Comparison of ENCODE assay signal across 8 mouse cellular contexts in genomic region chr14:52118823-52119608, GRCm38 (mm10). TPM values are rescaled to one million over a fixed set of nuclear protein-coding genes. Genes with fewer than 3 reads are reported as not detected.
A peak's percentile ranks its signal among the peaks of the same experiment; 100 is the strongest.
DNase-seq lines count a peak whose midpoint lies in the region; ATAC-seq and TF ChIP-seq lines count a peak whose summit lies in the region.

No protein-coding gene starts in this region.

- H3K27me3 ChIP-seq in E14TG2a.4 (ENCODE audit: insufficient read depth, low read length): no peaks in the 10 kb centered on the region
- H3K27me3 ChIP-seq in forebrain, embryonic 11.5 days (ENCODE audit: control insufficient read depth, insufficient read depth, low read length): no peaks in the 10 kb centered on the region
- H3K27me3 ChIP-seq in neural tube, embryonic 14.5 days (ENCODE audit: control insufficient read depth, insufficient read depth, low read length): no peaks in the 10 kb centered on the region

- H3K9ac ChIP-seq in forebrain, embryonic 11.5 days (ENCODE audit: low read length): peak overlapping the region; percentile 78
- H3K9ac ChIP-seq in neural tube, embryonic 14.5 days (replicated peaks; ENCODE audit: low read depth, low read length): peak overlapping the region; percentile 74

- no peaks in the 10 kb centered on the region for H3K36me3 ChIP-seq in E14TG2a.4 (ENCODE audit: insufficient read depth, low read length)
- H3K36me3 ChIP-seq in forebrain, embryonic 11.5 days (ENCODE audit: control insufficient read depth, insufficient read depth, low read length): no peaks in the 10 kb centered on the region
- H3K36me3 ChIP-seq in neural tube, embryonic 14.5 days (ENCODE audit: control insufficient read depth, insufficient read depth, low read length): no peaks in the 10 kb centered on the region

- peak overlapping the region; percentile 27; the same call in 1 of the 2 replicates for H3K27ac ChIP-seq in forebrain, embryonic 11.5 days (ENCODE audit: low read depth, low read length)
- peak overlapping the region; percentile 69 for H3K27ac ChIP-seq in neural tube, embryonic 14.5 days (ENCODE audit: low read depth, low read length)

- peak overlapping the region; percentile 73 for H3K4me3 ChIP-seq in E14TG2a.4 (replicated peaks; ENCODE audit: low read length)
- peak overlapping the region; percentile 47 for H3K4me3 ChIP-seq in forebrain, embryonic 11.5 days (ENCODE audit: low read depth, low read length)
- peak overlapping the region; percentile 52 for H3K4me3 ChIP-seq in lung, adult 2 months (replicated peaks; ENCODE audit: extremely low read depth, low read depth, low read length)
- peak overlapping the region; percentile 47 for H3K4me3 ChIP-seq in neural tube, embryonic 14.5 days (ENCODE audit: low read depth, low read length)

- WGBS in forebrain, embryonic 11.5 days: under 1% methylated on average over 37 of the region's 38 CpGs
- 1% methylated on average over 38 of the region's 38 CpGs for WGBS in lung, adult 2 months
- under 1% methylated on average over 38 of the region's 38 CpGs for WGBS in neural tube, embryonic 14.5 days

- H3K9me3 ChIP-seq in E14TG2a.4 (ENCODE audit: low read length): no peaks in the 10 kb centered on the region
- H3K9me3 ChIP-seq in forebrain, embryonic 11.5 days (ENCODE audit: control insufficient read depth, low read length): no peaks in the 10 kb centered on the region
- H3K9me3 ChIP-seq in neural tube, embryonic 14.5 days (ENCODE audit: control insufficient read depth, low read length): no peaks in the 10 kb centered on the region

- peak; percentile 84 for DNase-seq in forebrain, embryonic 11.5 days (ENCODE audit: low spot score)
- peak; percentile 37 to 41 for DNase-seq in heart, postnatal 36 days
- DNase-seq in kidney, postnatal 36 days: peak; percentile 55 to 81
- DNase-seq in lung, adult 2 months: peak; percentile 41
- peak; percentile 55 for DNase-seq in thymus, postnatal 25 days

- ATAC-seq in cerebellum, adult (ENCODE audit: insufficient number of reproducible peaks, low FRiP score, low TSS enrichment): peak; percentile 78
- peak; percentile 83 for ATAC-seq in forebrain, embryonic 11.5 days (replicated peaks; ENCODE audit: low FRiP score)
- peak; percentile 90 for ATAC-seq in neural tube, embryonic 14.5 days (ENCODE audit: low read depth)

- TF ChIP-seq POLR2A in lung, adult 2 months (IDR thresholded peaks at IDR 0.05; ENCODE audit: borderline replicate concordance, extremely low read depth, low read depth, low read length): 0 out of 2 replicates have a peak, but pooled peaks have one; percentile 9

- H3K4me1 ChIP-seq in E14TG2a.4 (replicated peaks; ENCODE audit: low read depth, low read length): peaks cover 63% of the 10 kb centered on the region
- peaks cover 3% of the 10 kb centered on the region for H3K4me1 ChIP-seq in forebrain, embryonic 11.5 days (replicated peaks; ENCODE audit: control insufficient read depth, insufficient read depth, low read length)
- H3K4me1 ChIP-seq in lung, adult 2 months (ENCODE audit: control insufficient read depth, insufficient read depth, low read length): no peaks in the 10 kb centered on the region
- 0 out of 2 replicates have a peak, but pooled peaks cover 5% of the 10 kb centered on the region for H3K4me1 ChIP-seq in neural tube, embryonic 14.5 days (ENCODE audit: control insufficient read depth, insufficient read depth, low read length)

- intact Hi-C loops in heart, postnatal 36 days (cut with DNase I): no loop called here

- no peak for TF ChIP-seq CTCF in E14TG2a.4 (conservative IDR thresholded peaks at IDR 0.05; ENCODE audit: low read length)
- no peak for TF ChIP-seq CTCF in lung, adult 2 months (IDR thresholded peaks at IDR 0.05; ENCODE audit: insufficient read depth, low read length)

- H3K4me2 ChIP-seq in forebrain, embryonic 11.5 days (ENCODE audit: low read depth, low read length, severe bottlenecking): peak overlapping the region; percentile 98
- peak overlapping the region; percentile 66 for H3K4me2 ChIP-seq in neural tube, embryonic 14.5 days (ENCODE audit: low read depth, low read length)

RNA-seq across cellular contexts. Expression of gene Rpgrip1, which starts 8.5 kb away (rescaled TPM):
- 108 and 109 TPM in 2 replicates for polyA plus RNA-seq in forebrain, embryonic 11.5 days (2014; fragmentation: Nextera tagmentation; extraction: Ambion mirVana)
- total RNA-seq in heart, postnatal 36 days (2021): not detected
- polyA plus RNA-seq in lung, adult 2 months (2012; rRNA removed): 2.5 TPM in 2 replicates
- polyA plus RNA-seq in neural tube, embryonic 14.5 days (2014; fragmentation: Nextera tagmentation; extraction: Ambion mirVana): 42.0 and 47.5 TPM in 2 replicates

RNA-seq across cellular contexts. Expression of gene Hnrnpc, which starts 15.2 kb away (rescaled TPM):
- 937 and 1,003 TPM in 2 replicates for polyA plus RNA-seq in forebrain, embryonic 11.5 days (2014; fragmentation: Nextera tagmentation; extraction: Ambion mirVana)
- total RNA-seq in heart, postnatal 36 days (2021): 100 to 1,000 TPM; 125 to 133 TPM
- 50.1 and 83.7 TPM in 2 replicates for polyA plus RNA-seq in lung, adult 2 months (2012; rRNA removed)
- polyA plus RNA-seq in neural tube, embryonic 14.5 days (2014; fragmentation: Nextera tagmentation; extraction: Ambion mirVana): 432 and 490 TPM in 2 replicates

Comparison
In these comparisons a context has a peak if more than half of its experiments do, and no peak if none do; other contexts are left out.
1. Peak in every context shown above with its lines: DNase-seq, ATAC-seq, H3K4me3 ChIP-seq and H3K27ac ChIP-seq.
2. RNA of gene Rpgrip1, which starts 8.5 kb away (polyA plus RNA-seq): 108 to 109 TPM in forebrain, embryonic 11.5 days and 42.0 to 47.5 TPM in neural tube, embryonic 14.5 days; 2.5 TPM in lung, adult 2 months; every median in the first group is over 10 times any median in the second.